20 mouse cellular contexts compared by ENCODE assay signal in the genomic region with DNA sequence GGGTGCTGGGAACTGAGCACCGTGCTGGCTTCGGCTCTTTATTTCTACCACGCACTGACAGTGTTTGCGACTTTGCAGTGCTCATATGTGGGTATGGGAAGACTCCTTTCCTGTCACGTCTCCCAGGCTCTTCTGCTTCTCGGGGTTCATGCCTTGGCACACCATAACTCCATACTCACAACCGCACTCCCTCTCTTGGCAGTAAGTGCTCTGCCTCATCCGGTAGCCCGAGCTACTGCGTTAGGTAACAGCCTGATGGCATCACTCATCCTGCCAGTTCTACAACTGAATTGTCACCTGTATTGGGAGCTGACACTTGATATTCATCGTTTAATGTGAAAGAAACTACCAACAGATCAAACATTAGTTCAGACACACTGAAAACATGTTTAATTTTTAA.
"Had no signal": no experiment of that assay in that cellular context is flagged by ENCODE, and none has a peak within 500 bp of the region (broad histone marks: within the 10 kb centered on the region; RNA-seq: fewer than 3 reads in every experiment).

No protein-coding gene starts in this region.

- ATAC-seq: forebrain, embryonic 13.5 days; forebrain, embryonic 14.5 days; forebrain, embryonic 15.5 days; forebrain, embryonic 16.5 days; forebrain, postnatal 0 days had no signal

- DNase-seq: cerebellum, adult 2 months; cerebellum, adult 8-10 months; cerebellum, adult 9-10 months; cerebellum, adult 9-11 months; cerebellum, postnatal 10 days; cerebellum, postnatal 14 days; cerebellum, postnatal 25 days; cerebellum, postnatal 36 days; embryo, embryonic 11 days; forebrain, postnatal 0 days; gastrocnemius, adult 2 months; gastrocnemius, postnatal 10 days; gastrocnemius, postnatal 14 days; gastrocnemius, postnatal 25 days; gastrocnemius, postnatal 36 days; heart, adult 2 months had no signal
